ENCODE assay signal across 12 mouse cellular contexts in genomic region chr17:35201128-35201527, GRCm38 (mm10). TPM values are rescaled to one million over a fixed set of nuclear protein-coding genes. Genes with fewer than 3 reads are reported as not detected.
DNase-seq lines count a peak whose midpoint lies in the region; ATAC-seq and TF ChIP-seq lines count a peak whose summit lies in the region.
"Had no signal": no experiment of that assay in that cellular context is flagged by ENCODE, and none has a peak within 500 bp of the region (broad histone marks: within the 10 kb centered on the region; RNA-seq: fewer than 3 reads in every experiment).

No protein-coding gene starts in this region.

- H3K9ac ChIP-seq in heart, adult 2 months (ENCODE audit: low read depth, low read length) = no peak overlapping the region
- H3K9ac ChIP-seq in liver, embryonic 11.5 days (ENCODE audit: low read depth, low read length) = no peak overlapping the region
- no peak overlapping the region for H3K9ac ChIP-seq in stomach, embryonic 15.5 days

- 46% methylated on average over 11 of the region's 11 CpGs for WGBS in heart, adult 2 months
- 4% methylated on average over 11 of the region's 11 CpGs for WGBS in thymus, adult 2 months
- 35% methylated on average over 11 of the region's 11 CpGs for WGBS in liver, embryonic 11.5 days
- 60% methylated on average over 11 of the region's 11 CpGs for WGBS in stomach, embryonic 15.5 days

- H3K4me3 ChIP-seq in heart, adult 2 months = peak overlapping the region; percentile 43
- peak overlapping the region; percentile 54 for H3K4me3 ChIP-seq in thymus, adult 2 months (ENCODE audit: control insufficient read depth, insufficient read depth, low read length)
- peak overlapping the region; percentile 22 for H3K4me3 ChIP-seq in liver, embryonic 11.5 days (ENCODE audit: low read depth, low read length)
- peak overlapping the region; percentile 8; the same call in 1 of the 2 replicates for H3K4me3 ChIP-seq in stomach, embryonic 15.5 days (replicated peaks)

- peak overlapping the region; percentile 63 for H3K27ac ChIP-seq in heart, adult 2 months
- H3K27ac ChIP-seq in thymus, adult 2 months (ENCODE audit: control insufficient read depth, insufficient read depth, low read length) = peak overlapping the region; percentile 72
- H3K27ac ChIP-seq in liver, embryonic 11.5 days (ENCODE audit: low read depth, low read length) = no peak overlapping the region
- H3K27ac ChIP-seq in stomach, embryonic 15.5 days = no peak overlapping the region
- H3K27ac ChIP-seq: hindbrain, postnatal 0 days had no signal

- peaks cover 2% of the 10 kb centered on the region for H3K4me1 ChIP-seq in heart, adult 2 months (ENCODE audit: control insufficient read depth, insufficient read depth, low read length)
- peaks cover 77% of the 10 kb centered on the region for H3K4me1 ChIP-seq in thymus, adult 2 months (replicated peaks; ENCODE audit: control insufficient read depth, insufficient read depth, low read length)
- peaks cover 3% of the 10 kb centered on the region; the same call in 1 of the 2 replicates for H3K4me1 ChIP-seq in liver, embryonic 11.5 days (replicated peaks; ENCODE audit: control insufficient read depth, insufficient read depth, low read length)
- H3K4me1 ChIP-seq in stomach, embryonic 15.5 days = 0 out of 2 replicates have a peak, but pooled peaks cover 9% of the 10 kb centered on the region

- H3K9me3 ChIP-seq in liver, embryonic 11.5 days (ENCODE audit: control insufficient read depth, low read length) = no peaks in the 10 kb centered on the region
- no peaks in the 10 kb centered on the region for H3K9me3 ChIP-seq in stomach, embryonic 15.5 days

- no peaks in the 10 kb centered on the region; the same call in 1 of the 2 replicates for H3K27me3 ChIP-seq in heart, adult 2 months (ENCODE audit: control insufficient read depth, insufficient read depth, low read length)
- H3K27me3 ChIP-seq in thymus, adult 2 months (ENCODE audit: control insufficient read depth, insufficient read depth, low read length) = no peaks in the 10 kb centered on the region
- H3K27me3 ChIP-seq in liver, embryonic 11.5 days (replicated peaks; ENCODE audit: control insufficient read depth, insufficient read depth, low read length) = peaks cover 62% of the 10 kb centered on the region
- peaks cover 16% of the 10 kb centered on the region for H3K27me3 ChIP-seq in stomach, embryonic 15.5 days (replicated peaks)

- TF ChIP-seq CTCF in heart, adult 2 months (IDR thresholded peaks at IDR 0.05) = no peak
- no peak for TF ChIP-seq CTCF in thymus, adult 2 months (IDR thresholded peaks at IDR 0.05; ENCODE audit: borderline replicate concordance, control insufficient read depth, extremely low read depth, insufficient read depth, low read length, poor library complexity)

- H3K4me2 ChIP-seq in liver, embryonic 11.5 days = peak overlapping the region; percentile 44
- H3K4me2 ChIP-seq in stomach, embryonic 15.5 days = no peak overlapping the region

- no peak for TF ChIP-seq POLR2A in heart, adult 2 months (IDR thresholded peaks at IDR 0.05; ENCODE audit: insufficient read depth, low read depth, low read length)
- TF ChIP-seq POLR2A in thymus, adult 2 months (IDR thresholded peaks at IDR 0.05; ENCODE audit: control insufficient read depth, extremely low read depth, insufficient read depth, low read length, poor library complexity) = no peak

- H3K79me2 ChIP-seq in heart, adult 2 months (replicated peaks; ENCODE audit: control insufficient read depth, insufficient read depth, low read length) = no peaks in the 10 kb centered on the region

- intact Hi-C loops in heart, adult 2 months (cut with DNase I) = no loop called here
- intact Hi-C loops in heart, postnatal 14 days (cut with DNase I) = no loop called here

- no peak for ATAC-seq in liver, embryonic 11.5 days (replicated peaks; ENCODE audit: low FRiP score)
- ATAC-seq in stomach, embryonic 15.5 days (ENCODE audit: insufficient read depth, low FRiP score, low read depth) = no peak
- ATAC-seq: hindbrain, postnatal 0 days had no signal

- peak in 1 of 2 experiments; percentile 6 for DNase-seq in heart, adult 2 months
- DNase-seq in heart, postnatal 14 days = no peak
- DNase-seq in thymus, adult 2 months = no peak
- no peak for DNase-seq in thymus, postnatal 25 days
- DNase-seq in liver, embryonic 11.5 days (ENCODE audit: low spot score) = no peak
- no peak for DNase-seq in layer of hippocampus, adult 9-11 months
- no peak for DNase-seq in testis, postnatal 14 days (ENCODE audit: low spot score)
- DNase-seq: cerebellum, adult 2 months had no signal

- TF ChIP-seq EP300 in heart, adult 2 months (IDR thresholded peaks at IDR 0.05; ENCODE audit: insufficient read depth, low read depth, low read length) = no peak

- no peaks in the 10 kb centered on the region for H3K36me3 ChIP-seq in heart, adult 2 months (ENCODE audit: control insufficient read depth, insufficient read depth, low read length)
- H3K36me3 ChIP-seq in thymus, adult 2 months (ENCODE audit: control insufficient read depth, insufficient read depth, low read length) = no peaks in the 10 kb centered on the region
- no peaks in the 10 kb centered on the region for H3K36me3 ChIP-seq in liver, embryonic 11.5 days (ENCODE audit: control insufficient read depth, insufficient read depth, low read length)
- H3K36me3 ChIP-seq in stomach, embryonic 15.5 days = no peaks in the 10 kb centered on the region

RNA-seq across cellular contexts. Expression of gene Tnf, which starts 0.7 kb away (rescaled TPM):
- under 1 TPM in 1 of 2 experiments, not detected in 1; 0.34 TPM for total RNA-seq in heart, adult 2 months (2021)
- 0.38 and 0.80 TPM in 2 replicates for polyA plus RNA-seq in heart, adult 2 months (2012; rRNA removed)
- total RNA-seq in heart, postnatal 14 days (2021) = under 1 TPM; 0.29 to 0.39 TPM
- 11.3 and 11.4 TPM in 2 replicates for polyA plus RNA-seq in thymus, adult 2 months (2012; rRNA removed)
- 0.47 and 0.53 TPM in 2 replicates for polyA plus RNA-seq in liver, embryonic 11.5 days (2014; fragmentation: Nextera tagmentation; extraction: Ambion mirVana)
- 0.18 and 0.28 TPM in 2 replicates for polyA plus RNA-seq in stomach, embryonic 15.5 days (2015; fragmentation: Nextera tagmentation; extraction: Ambion mirVana)
- polyA plus RNA-seq: cerebellum, adult 2 months had no signal

RNA-seq across cellular contexts. Expression of gene Lta, which starts 4.0 kb away (rescaled TPM):
- total RNA-seq in heart, adult 2 months (2021) = under 1 TPM in 1 of 2 experiments, not detected in 1; 0.23 TPM
- 0.12 TPM in 1 of 2 replicates, not detected in the other for polyA plus RNA-seq in heart, adult 2 months (2012; rRNA removed)
- under 1 TPM in 1 of 2 experiments, not detected in 1; 0.20 TPM for total RNA-seq in heart, postnatal 14 days (2021)
- polyA plus RNA-seq in thymus, adult 2 months (2012; rRNA removed) = 14.4 and 14.5 TPM in 2 replicates
- polyA plus RNA-seq in liver, embryonic 11.5 days (2014; fragmentation: Nextera tagmentation; extraction: Ambion mirVana) = not detected in 2 replicates
- polyA plus RNA-seq in stomach, embryonic 15.5 days (2015; fragmentation: Nextera tagmentation; extraction: Ambion mirVana) = 0.77 and 0.83 TPM in 2 replicates

RNA-seq across cellular contexts. Expression of gene Ltb, which starts 6.9 kb away (rescaled TPM):
- total RNA-seq in heart, adult 2 months (2021) = 1 to 10 TPM; 1.3 TPM
- 2.0 and 5.2 TPM in 2 replicates for polyA plus RNA-seq in heart, adult 2 months (2012; rRNA removed)
- 1 to 10 TPM; 1.2 to 3.8 TPM for total RNA-seq in heart, postnatal 14 days (2021)
- 358 and 375 TPM in 2 replicates for polyA plus RNA-seq in thymus, adult 2 months (2012; rRNA removed)
- polyA plus RNA-seq in liver, embryonic 11.5 days (2014; fragmentation: Nextera tagmentation; extraction: Ambion mirVana) = 0.70 and 0.78 TPM in 2 replicates
- 3.7 and 5.5 TPM in 2 replicates for polyA plus RNA-seq in stomach, embryonic 15.5 days (2015; fragmentation: Nextera tagmentation; extraction: Ambion mirVana)
- total RNA-seq: hindbrain, postnatal 0 days had no signal

RNA-seq across cellular contexts. Expression of gene Lst1, which starts 12.9 kb away (rescaled TPM):
- 1 to 10 TPM; 4.1 to 4.5 TPM for total RNA-seq in heart, adult 2 months (2021)
- polyA plus RNA-seq in heart, adult 2 months (2012; rRNA removed) = 7.2 and 11.3 TPM in 2 replicates
- 1 to 10 TPM; 3.8 to 4.0 TPM for total RNA-seq in heart, postnatal 14 days (2021)
- polyA plus RNA-seq in thymus, adult 2 months (2012; rRNA removed) = 30.7 and 49.6 TPM in 2 replicates
- polyA plus RNA-seq in liver, embryonic 11.5 days (2014; fragmentation: Nextera tagmentation; extraction: Ambion mirVana) = 24.1 and 28.1 TPM in 2 replicates
- polyA plus RNA-seq in stomach, embryonic 15.5 days (2015; fragmentation: Nextera tagmentation; extraction: Ambion mirVana) = 23.7 and 25.1 TPM in 2 replicates

RNA-seq across cellular contexts. Expression of gene Gm16181, which starts 19.5 kb away (rescaled TPM):
- not detected for total RNA-seq in heart, adult 2 months (2021)
- 2.1 and 3.2 TPM in 2 replicates for polyA plus RNA-seq in heart, adult 2 months (2012; rRNA removed)
- total RNA-seq in heart, postnatal 14 days (2021) = under 1 TPM in 1 of 2 experiments, not detected in 1; 0.71 TPM
- 0.29 TPM in 1 of 2 replicates, not detected in the other for polyA plus RNA-seq in thymus, adult 2 months (2012; rRNA removed)
- polyA plus RNA-seq in liver, embryonic 11.5 days (2014; fragmentation: Nextera tagmentation; extraction: Ambion mirVana) = 0.53 TPM in 1 of 2 replicates, not detected in the other
- polyA plus RNA-seq in stomach, embryonic 15.5 days (2015; fragmentation: Nextera tagmentation; extraction: Ambion mirVana) = 0.86 TPM in 1 of 2 replicates, not detected in the other
- total RNA-seq: adrenal gland, postnatal 36 days; hindbrain, postnatal 0 days had no signal
- polyA plus RNA-seq: cerebellum, adult 2 months; stomach, embryonic 14.5 days had no signal

Comparison
In these comparisons a context has a peak if more than half of its experiments do, and no peak if none do; other contexts are left out.
1. H3K27ac ChIP-seq: peak in heart, adult 2 months (single experiment) and thymus, adult 2 months (single experiment); none in liver, embryonic 11.5 days (single experiment) and stomach, embryonic 15.5 days (single experiment).
2. RNA of gene Ltb, which starts 6.9 kb away (polyA plus RNA-seq): 358 to 375 TPM in thymus, adult 2 months; 3.7 to 5.5 TPM in stomach, embryonic 15.5 days, 2.0 to 5.2 TPM in heart, adult 2 months and 0.70 to 0.78 TPM in liver, embryonic 11.5 days; every median in the first group is over 10 times any median in the second.
3. Peak in every context shown above with its lines, with median percentiles within 50 percentile points of each other: H3K4me3 ChIP-seq.